Mouse (Mus musculus) midbrain, embryonic 14.5 days (tissue): ENCODE data around the gene Prtg. TPM values are rescaled to one million over a fixed set of nuclear protein-coding genes. Genes with fewer than 3 reads are reported as not detected.

Source experiments
- ATAC-seq: fragments of 200-750 bp; cut with Nextera tagmentation; 2 replicates; pipeline ENCODE4 v1.8.0; 2017; ENCODE audit warnings: moderate number of reproducible peaks, moderate library complexity; ENCODE audit not compliant: low FRiP score, low TSS enrichment
- DNase-seq: peaks from one replicate; pipeline ENCODE4 v3.0.0-alpha.2; 2015
- H3K27ac ChIP-seq: fragments of 300-500 bp; sonication (generic); replicated peaks from 2 replicates; pipeline ENCODE4 v1.5.1; 2014; ENCODE audit warnings: mild to moderate bottlenecking, low read depth, low read length, moderate library complexity
- H3K27me3 ChIP-seq: fragments of 300-500 bp; sonication (generic); 2 replicates; pipeline ENCODE4 v1.6.1; 2014; ENCODE audit warnings: low read length, control low read depth, mixed read lengths; ENCODE audit not compliant: control insufficient read depth, insufficient read depth
- H3K36me3 ChIP-seq: fragments of 300-500 bp; sonication (generic); 2 replicates; pipeline ENCODE4 v1.6.1; 2014; ENCODE audit warnings: low read length, control low read depth; ENCODE audit not compliant: control insufficient read depth, insufficient read depth
- H3K4me1 ChIP-seq: fragments of 300-500 bp; sonication (generic); 2 replicates; pipeline ENCODE4 v1.6.1; 2014; ENCODE audit warnings: mild to moderate bottlenecking, antibody characterized with exemption, low read length, control low read depth; ENCODE audit not compliant: control insufficient read depth, insufficient read depth
- H3K4me2 ChIP-seq: fragments of 300-500 bp; sonication (generic); 2 replicates; pipeline ENCODE4 v1.6.1; 2014; ENCODE audit warnings: mild to moderate bottlenecking, low read length, moderate library complexity
- H3K4me3 ChIP-seq: fragments of 300-500 bp; sonication (generic); replicated peaks from 2 replicates; pipeline ENCODE4 v1.5.1; 2014; ENCODE audit warnings: low read depth, low read length
- H3K9ac ChIP-seq: fragments of 300-500 bp; sonication (generic); replicated peaks from 2 replicates; pipeline ENCODE4 v1.6.1; 2014; ENCODE audit warnings: mild to moderate bottlenecking, low read length, moderate library complexity
- H3K9me3 ChIP-seq: fragments of 300-500 bp; sonication (generic); 2 replicates; pipeline ENCODE4 v1.6.1; 2016; ENCODE audit warnings: low read length, control low read depth, mixed read lengths; ENCODE audit not compliant: control insufficient read depth
- WGBS: fragments of 180-500 bp; shearing (Covaris S2); extraction: QIAGEN DNeasy Blood & Tissue Kit; methylation state at CpG from one replicate; pipeline ENCODE4 v1.1.7; 2014; 5-methylcytosine and 5-hydroxymethylcytosine counted together
- polyA plus RNA-seq: library from polyadenylated mRNA; unstranded; fragments of >200 nt; fragmentation: Nextera tagmentation; extraction: Ambion mirVana; gene quantifications from 2 replicates; pipeline ENCODE4 v1.2.1, GENCODE M21; 2014

The Prtg gene
- polyA plus RNA-seq, 1 experiment from 2014 or later = 0.54 TPM

- peaks cover 14% of the 10 kb centered on the region for H3K4me1 ChIP-seq
- whole genome bisulfite sequencing = 20% methylated on average over 4 of the region's 4 CpGs
- no peak for DNase-seq
Measured at GRCm38 (mm10) chr9:72803280-72803679, 3.4 kb upstream of the Prtg start.

GRCm38 (mm10) chr9:72806146-72806545 is 528 bp upstream of the Prtg start:
- DNase-seq (no peak), ATAC-seq (no peak)
- 2% methylated on average over 14 of the region's 14 CpGs for WGBS
- Histone ChIP-seq H3K9ac (no peak overlapping the region), H3K9me3 (no peaks in the 10 kb centered on the region), H3K4me1 (peaks cover 14% of the 10 kb centered on the region), H3K4me3 (peak overlapping the region; percentile 73; the same call in 1 of the 2 replicates), H3K27ac (no peak overlapping the region), H3K27me3 (peaks cover 9% of the 10 kb centered on the region; the same call in 1 of the 2 replicates), H3K36me3 (no peaks in the 10 kb centered on the region), H3K4me2 (peak overlapping the region; percentile 100)

More at GRCm38 (mm10) chr9:72803280-72803679, 3.4 kb upstream of the Prtg start:
- no peaks in the 10 kb centered on the region for H3K36me3 ChIP-seq
- no peaks in the 10 kb centered on the region for H3K9me3 ChIP-seq
- no peak overlapping the region for H3K27ac ChIP-seq
- no peak overlapping the region for H3K9ac ChIP-seq
- no peak overlapping the region for H3K4me2 ChIP-seq
- ATAC-seq = no peak
- H3K27me3 ChIP-seq = no peaks in the 10 kb centered on the region
- H3K4me3 ChIP-seq = no peak overlapping the region

GRCm38 (mm10) chr9:72807420-72808005 is 839 bp downstream of the Prtg start:
- Histone ChIP-seq H3K9ac (peak overlapping the region; percentile 76), H3K4me3 (peak overlapping the region; percentile 73), H3K27me3 (peaks cover 9% of the 10 kb centered on the region; the same call in 1 of the 2 replicates), H3K27ac (peak overlapping the region; percentile 76), H3K36me3 (no peaks in the 10 kb centered on the region), H3K9me3 (no peaks in the 10 kb centered on the region), H3K4me2 (peak overlapping the region; percentile 100), H3K4me1 (peaks cover 15% of the 10 kb centered on the region)
- peak; percentile 83 for DNase-seq
- under 1% methylated on average over 50 of the region's 52 CpGs for WGBS
- ATAC-seq = peak; percentile 83

GRCm38 (mm10) chr9:72808176-72808575 is 1.5 kb downstream of the Prtg start:
- H3K4me1 ChIP-seq = peaks cover 20% of the 10 kb centered on the region
- no peak overlapping the region for H3K9ac ChIP-seq
- H3K36me3 ChIP-seq = no peaks in the 10 kb centered on the region
- H3K4me3 ChIP-seq = peak overlapping the region; percentile 73
- H3K27me3 ChIP-seq = peaks cover 9% of the 10 kb centered on the region; the same call in 1 of the 2 replicates
- WGBS = 0% methylated on average over 6 of the region's 6 CpGs
- no peaks in the 10 kb centered on the region for H3K9me3 ChIP-seq
- ATAC-seq (no peak), DNase-seq (no peak)
- peak overlapping the region; percentile 100 for H3K4me2 ChIP-seq
- no peak overlapping the region for H3K27ac ChIP-seq

GRCm38 (mm10) chr9:72808586-72808985 is 1.9 kb downstream of the Prtg start:
- Histone ChIP-seq H3K4me2 (no peak overlapping the region), H3K27ac (no peak overlapping the region), H3K9ac (no peak overlapping the region), H3K27me3 (peaks cover 9% of the 10 kb centered on the region; the same call in 1 of the 2 replicates), H3K4me1 (peaks cover 20% of the 10 kb centered on the region), H3K4me3 (0 out of 2 replicates have a peak overlapping the region, but pooled peaks have one; percentile 73), H3K36me3 (no peaks in the 10 kb centered on the region), H3K9me3 (no peaks in the 10 kb centered on the region)
- WGBS = 9% methylated on average over 3 of the region's 3 CpGs
- no peak for DNase-seq
- no peak for ATAC-seq

GRCm38 (mm10) chr9:72809077-72809476 is 2.4 kb downstream of the Prtg start:
- H3K4me1 ChIP-seq = peaks cover 20% of the 10 kb centered on the region
- H3K9ac ChIP-seq = no peak overlapping the region
- no peak for ATAC-seq
- H3K27me3 ChIP-seq = peaks cover 9% of the 10 kb centered on the region; the same call in 1 of the 2 replicates
- H3K27ac ChIP-seq = no peak overlapping the region
- no peaks in the 10 kb centered on the region for H3K36me3 ChIP-seq
- 46% methylated on average over 2 of the region's 2 CpGs for WGBS
- no peaks in the 10 kb centered on the region for H3K9me3 ChIP-seq
- no peak overlapping the region for H3K4me2 ChIP-seq
- DNase-seq = no peak
- no peak overlapping the region for H3K4me3 ChIP-seq

- WGBS = 64% methylated on average over 5 of the region's 5 CpGs
- H3K27me3 ChIP-seq = peaks cover 9% of the 10 kb centered on the region; the same call in 1 of the 2 replicates
- no peak for DNase-seq
- no peak overlapping the region for H3K9ac ChIP-seq
- no peak overlapping the region for H3K4me3 ChIP-seq
- H3K4me1 ChIP-seq = peaks cover 20% of the 10 kb centered on the region
- H3K4me2 ChIP-seq = no peak overlapping the region
- ATAC-seq = no peak
- no peaks in the 10 kb centered on the region for H3K36me3 ChIP-seq
- H3K9me3 ChIP-seq = no peaks in the 10 kb centered on the region
- H3K27ac ChIP-seq = no peak overlapping the region
Measured at GRCm38 (mm10) chr9:72810607-72811006, 3.9 kb downstream of the Prtg start.

GRCm38 (mm10) chr9:72812091-72812490 is 5.4 kb downstream of the Prtg start:
- Histone ChIP-seq H3K36me3 (no peaks in the 10 kb centered on the region), H3K9ac (no peak overlapping the region), H3K27ac (no peak overlapping the region), H3K27me3 (peaks cover 9% of the 10 kb centered on the region; the same call in 1 of the 2 replicates), H3K4me1 (peaks cover 12% of the 10 kb centered on the region; the same call in 1 of the 2 replicates), H3K4me3 (no peak overlapping the region), H3K9me3 (no peaks in the 10 kb centered on the region), H3K4me2 (no peak overlapping the region)
- no peak for ATAC-seq
- WGBS = 30% methylated on average over 7 of the region's 7 CpGs
- no peak for DNase-seq
